Mouse (Mus musculus): ENCODE data around the gene Asxl1.

The Asxl1 gene

GRCm38 (mm10) chr2:153445137-153446016 lies 99.7 kb downstream of the Asxl1 start:
- no peak for DNase-seq

- peak; percentile 65 for DNase-seq
These were observed 100.4 kb downstream of the Asxl1 start for GRCm38 (mm10) chr2:153446017-153446408.

- DNase-seq = no peak
These were observed 100.8 kb downstream of the Asxl1 start for GRCm38 (mm10) chr2:153446476-153446875.

- DNase-seq = no peak
These were observed 102.1 kb downstream of the Asxl1 start for GRCm38 (mm10) chr2:153447719-153448118.

GRCm38 (mm10) chr2:153448519-153448918 lies 102.9 kb downstream of the Asxl1 start:
- no peak for DNase-seq
